Mouse (Mus musculus) retina, postnatal 1 day (tissue): ENCODE measurements around the gene Rbks.

ENCODE experiments used
- DNase-seq: peaks from one replicate; pipeline ENCODE4 v3.0.0-alpha.2; 2012

The Rbks gene

DNA sequence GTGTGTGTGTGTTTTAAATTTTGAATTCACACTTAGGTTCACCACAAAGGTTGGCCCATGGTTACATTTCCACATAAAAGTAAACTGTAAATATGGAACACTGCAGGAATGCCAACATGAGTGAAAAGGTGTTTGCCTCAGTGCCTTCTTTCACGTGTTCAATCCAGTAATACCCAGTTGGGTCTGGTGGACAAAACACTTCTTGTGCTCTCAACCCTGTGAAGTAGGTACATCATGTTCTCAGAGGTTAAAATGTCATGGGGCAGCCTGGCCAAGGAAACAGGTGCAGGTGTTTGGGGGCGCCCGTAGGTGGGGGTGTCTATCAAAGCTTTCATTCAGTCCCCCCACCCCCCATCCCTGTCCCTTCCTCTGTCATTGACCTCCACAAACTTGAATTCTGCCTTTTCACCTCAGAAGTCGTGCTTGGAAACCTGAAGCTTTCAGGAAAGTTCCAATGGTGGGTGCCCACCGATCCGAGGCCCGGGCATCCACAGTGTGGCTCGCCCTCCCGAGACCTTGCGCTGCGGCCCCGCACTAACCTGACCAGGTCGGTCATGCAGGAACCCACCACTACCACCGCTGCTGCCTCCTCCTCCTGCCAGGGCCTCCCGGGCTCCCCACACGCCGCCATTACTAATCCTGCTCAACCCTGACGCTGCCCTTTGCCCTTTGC lies at the start of gene Rbks:
Rbks (minus strand) TSS at position 657 of the 673 bp plus-strand sequence.
- no peak for DNase-seq

DNA sequence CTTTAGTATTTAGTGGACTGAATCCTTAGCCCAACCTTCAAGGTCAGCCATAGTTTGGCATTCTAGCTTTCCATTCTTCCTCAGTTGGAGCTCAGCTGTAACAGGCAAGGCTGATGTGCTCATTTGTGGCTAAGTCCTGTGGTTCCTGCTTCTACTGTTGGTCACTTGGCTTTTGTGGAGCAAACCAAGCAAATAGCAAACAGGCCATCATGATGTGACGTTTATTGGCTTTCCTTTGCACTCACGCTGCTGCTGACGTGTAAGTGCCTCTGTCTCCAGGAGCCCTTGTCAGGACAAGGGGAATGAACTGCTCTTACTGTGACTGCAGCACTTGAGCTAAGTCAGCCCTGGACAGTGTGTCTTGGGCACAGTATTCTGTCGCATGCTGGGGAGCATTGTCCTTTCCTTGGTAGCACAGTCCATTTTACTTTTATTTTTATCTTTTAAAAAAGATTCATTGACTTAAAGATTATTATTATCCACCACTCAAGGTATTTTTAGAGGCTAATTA lies 45.1 kb upstream of the Rbks start:
- DNase-seq = no peak

DNA sequence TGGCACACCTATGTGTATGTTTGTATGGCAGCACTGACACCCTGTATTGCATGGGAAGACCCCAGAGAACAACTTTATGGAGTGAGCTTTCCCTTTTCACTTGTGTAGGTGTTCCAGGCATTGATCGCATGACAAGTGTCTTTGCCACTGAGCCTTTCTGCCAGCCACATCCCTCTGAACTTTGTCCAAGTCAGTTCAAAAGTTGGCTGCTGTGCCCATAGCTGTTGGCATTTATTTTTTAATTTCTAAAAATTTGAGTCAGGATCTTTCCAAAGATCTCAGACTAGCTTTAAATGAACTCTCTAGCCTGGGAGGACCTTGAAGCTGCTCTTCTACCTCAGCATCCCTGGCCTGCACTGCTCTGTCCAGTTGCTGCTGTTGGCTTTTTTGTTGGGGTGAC lies 44.5 kb upstream of the Rbks start:
- DNase-seq = no peak

GRCm38 (mm10) chr5:31732644-31733338 lies 35.4 kb upstream of the Rbks start:
- DNase-seq = no peak

- DNase-seq = no peak
Observed at GRCm38 (mm10) chr5:31727456-31727855, 30.0 kb upstream of the Rbks start.

- DNase-seq = no peak
Observed at GRCm38 (mm10) chr5:31725885-31726284, 28.5 kb upstream of the Rbks start.

DNA sequence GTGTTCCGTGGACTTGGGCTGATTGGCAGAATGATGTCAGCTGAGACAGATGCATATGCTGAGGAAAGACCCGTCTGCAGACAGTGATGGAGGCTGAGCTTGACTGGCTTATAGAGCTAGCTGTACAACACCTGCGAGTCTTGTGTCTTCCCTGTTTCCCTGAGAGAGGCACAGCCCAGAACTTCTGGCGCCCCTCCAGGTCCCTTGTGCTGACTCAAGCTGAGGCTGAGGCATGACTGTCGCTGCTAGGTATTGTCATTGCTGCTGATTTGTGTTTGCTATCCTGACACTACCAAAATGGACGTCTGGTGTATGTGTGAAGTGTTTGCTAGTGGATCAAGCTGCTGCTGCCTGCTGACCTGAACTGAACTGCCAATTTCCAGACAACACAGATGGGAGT lies 27.1 kb upstream of the Rbks start:
- no peak for DNase-seq

GRCm38 (mm10) chr5:31715486-31716150 lies 18.2 kb upstream of the Rbks start:
- DNase-seq = no peak

GRCm38 (mm10) chr5:31713841-31714264 lies 16.4 kb upstream of the Rbks start:
- no peak for DNase-seq

DNA sequence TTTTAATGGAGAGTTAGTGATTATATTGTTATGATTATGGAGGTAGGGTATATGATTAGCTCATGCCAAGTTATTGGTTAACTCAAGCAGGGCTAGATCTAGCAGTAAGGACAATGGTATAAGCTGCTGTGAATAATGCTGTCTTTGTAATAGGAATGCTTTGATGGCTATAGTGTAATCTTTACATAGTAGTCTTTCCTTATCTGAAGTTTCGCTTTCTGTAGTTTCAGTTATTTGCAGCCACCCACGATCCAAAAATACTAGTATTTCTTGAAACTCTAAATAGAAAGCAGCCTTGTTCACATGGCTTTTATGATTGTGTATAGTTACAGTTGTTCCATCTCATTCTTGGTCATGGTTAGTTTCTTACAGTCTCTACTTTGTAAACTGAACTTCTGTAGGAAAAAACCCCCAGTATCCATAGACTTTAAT lies 15.9 kb upstream of the Rbks start:
- no peak for DNase-seq

GRCm38 (mm10) chr5:31709389-31709788 lies 12.0 kb upstream of the Rbks start:
- no peak for DNase-seq

- DNase-seq = no peak
Observed at GRCm38 (mm10) chr5:31706826-31707225, 9.4 kb upstream of the Rbks start.

GRCm38 (mm10) chr5:31704971-31705370 lies 7.5 kb upstream of the Rbks start:
- no peak for DNase-seq

DNA sequence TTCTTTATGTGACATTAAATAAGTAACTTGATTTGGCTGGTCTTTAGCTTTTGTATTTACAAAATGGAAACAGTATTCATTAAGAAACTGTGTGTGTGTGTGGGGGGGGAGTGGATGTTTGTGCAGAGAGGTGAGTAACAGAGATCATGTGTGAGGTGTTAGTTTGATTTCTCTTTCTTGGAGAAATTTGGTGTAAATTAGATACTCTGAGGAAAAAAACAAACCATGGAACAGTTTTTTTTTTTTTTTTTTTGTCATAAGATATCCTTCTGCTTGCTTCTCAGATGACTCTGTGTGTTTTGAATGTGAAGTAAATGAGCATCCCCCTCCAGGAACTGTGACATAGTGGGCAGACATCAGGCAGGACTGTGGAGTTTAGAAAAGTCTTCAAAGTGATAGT lies 2.0 kb upstream of the Rbks start:
- no peak for DNase-seq

- DNase-seq = no peak
Observed at GRCm38 (mm10) chr5:31698931-31699330, 1.5 kb upstream of the Rbks start.

DNA sequence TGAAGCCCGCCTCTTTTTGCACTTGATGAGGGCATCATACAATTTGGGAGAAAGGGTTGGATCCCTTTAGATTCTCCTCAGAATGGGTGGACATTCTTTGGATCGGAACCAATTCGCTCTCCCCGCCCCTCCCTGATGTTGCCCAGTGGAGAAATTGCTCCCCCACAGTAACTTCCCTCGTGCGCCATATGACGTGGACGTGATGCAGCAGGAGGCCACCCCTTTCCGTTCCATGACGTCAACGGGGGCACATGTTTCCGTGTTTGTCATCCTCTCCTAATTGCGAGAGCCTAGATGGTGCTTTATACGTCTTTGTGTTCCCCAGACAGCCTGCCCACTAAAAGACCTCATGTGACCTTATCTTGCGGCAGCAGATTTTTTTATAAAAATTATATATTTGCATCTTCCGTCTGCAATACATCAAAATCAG lies 885 bp upstream of the Rbks start:
- DNase-seq = peak; percentile 88

DNA sequence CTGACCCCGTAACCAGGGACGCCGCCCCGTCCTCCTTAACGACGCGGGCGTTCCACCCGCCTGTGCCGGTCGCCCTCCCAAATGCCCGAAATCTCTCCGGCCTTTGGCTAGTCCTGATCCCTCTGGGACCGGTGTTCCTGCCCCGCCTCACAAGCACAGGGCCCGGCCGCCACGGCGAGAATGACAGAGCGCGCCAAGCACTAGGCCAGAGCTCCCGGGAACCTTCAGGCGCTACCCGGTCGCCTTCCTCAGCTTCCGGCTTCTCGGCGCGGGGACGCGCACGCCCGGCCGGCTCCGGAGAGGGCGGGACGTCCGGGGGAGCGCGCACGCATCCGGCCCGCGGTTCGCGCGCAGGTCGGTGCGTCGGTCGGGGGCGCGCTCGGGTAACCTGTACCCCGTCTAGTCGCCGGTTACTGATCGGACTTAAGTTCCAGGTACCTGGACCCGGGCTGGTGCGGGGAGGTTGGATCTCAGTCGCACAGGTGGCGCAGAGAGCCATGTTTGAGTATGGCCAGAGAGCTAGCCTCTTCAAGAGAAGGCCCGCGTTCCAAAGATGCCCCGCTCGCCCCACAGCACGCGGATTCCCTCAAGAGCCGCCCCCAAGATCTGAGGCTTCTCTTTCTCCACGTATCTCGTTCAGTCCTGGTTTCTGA lies 343 bp upstream of the Rbks start, which contains the start of gene Babam2:
Babam2 (plus strand) TSS at position 41 of the 653 bp plus-strand sequence.
- DNase-seq = peak; percentile 93

DNA sequence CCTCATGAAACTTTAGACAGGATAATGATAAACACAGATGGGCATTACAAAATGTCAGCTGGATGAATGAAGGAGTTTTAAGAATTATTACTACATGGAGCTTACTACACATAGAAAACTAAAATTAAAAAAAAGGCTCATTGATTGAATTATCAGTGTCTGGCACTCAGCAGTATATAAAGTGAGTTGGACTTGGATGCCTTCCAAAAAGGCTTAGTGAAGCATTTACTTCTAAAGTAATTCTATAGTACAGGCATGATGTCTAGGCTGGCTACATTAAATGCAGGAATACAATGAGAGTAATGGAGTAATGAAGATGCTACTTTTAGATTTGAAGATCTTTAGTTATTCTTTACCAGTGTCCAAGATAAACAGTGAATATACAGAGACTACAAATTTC lies 4.2 kb downstream of the Rbks start:
- no peak for DNase-seq

DNA sequence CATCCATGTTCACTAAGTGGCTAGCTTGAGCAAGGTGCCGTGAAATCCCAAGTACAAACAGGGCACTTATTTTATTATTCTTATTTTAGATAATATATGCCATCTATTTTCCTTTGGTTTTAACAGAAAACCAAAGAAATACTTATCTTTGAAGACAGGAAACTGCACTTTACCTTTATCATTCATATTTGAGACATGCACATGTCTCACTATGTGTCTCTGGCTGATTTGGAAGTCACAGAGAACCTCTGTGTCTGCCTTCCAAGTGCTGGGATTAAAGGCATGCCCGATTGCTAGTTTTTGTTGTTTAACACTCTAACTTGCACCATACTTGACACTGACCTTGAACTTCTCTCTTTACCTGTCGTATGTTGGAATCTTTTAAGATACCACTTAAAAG lies 9.5 kb downstream of the Rbks start:
- no peak for DNase-seq

- DNase-seq = no peak
Observed at GRCm38 (mm10) chr5:31686040-31686439, 11.4 kb downstream of the Rbks start.

GRCm38 (mm10) chr5:31682305-31682704 lies 15.1 kb downstream of the Rbks start:
- no peak for DNase-seq

DNA sequence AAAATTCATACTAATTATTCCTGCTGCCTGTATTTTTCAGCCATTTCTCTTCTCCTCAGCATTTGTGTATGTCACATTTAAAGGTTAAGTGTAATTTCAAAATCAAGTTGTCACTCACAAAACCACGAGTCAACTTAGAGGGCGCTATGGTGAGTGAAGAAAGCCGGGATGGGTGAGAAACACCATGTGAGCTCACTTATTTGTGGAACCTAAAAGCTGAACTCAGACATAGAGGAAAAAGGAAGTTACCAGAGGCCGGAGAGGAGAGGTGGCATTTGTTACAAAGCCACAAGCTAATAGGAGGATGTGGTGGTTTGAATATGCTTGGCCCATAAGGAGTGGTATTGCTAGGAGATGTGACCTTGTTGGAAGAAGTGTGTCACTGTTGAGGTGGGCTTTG lies 17.2 kb downstream of the Rbks start:
- DNase-seq = no peak

DNA sequence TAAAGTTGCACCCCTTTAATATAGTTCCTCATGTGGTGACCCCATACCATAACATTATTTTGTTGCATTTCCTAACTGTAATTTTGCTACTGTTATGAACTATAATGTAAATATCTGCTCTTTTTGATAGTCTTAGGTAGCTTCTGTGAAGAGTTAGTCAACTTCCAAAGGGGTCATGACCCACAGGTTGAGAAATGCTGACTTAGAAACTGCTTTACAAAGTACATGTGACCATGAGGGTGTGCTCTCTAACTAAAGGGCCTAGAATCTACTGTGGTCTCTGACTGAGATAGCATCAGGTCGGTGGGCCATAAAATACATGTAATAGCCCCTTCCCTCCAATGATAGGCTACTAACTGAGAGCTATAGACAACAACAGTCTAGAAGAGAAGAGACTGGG lies 19.4 kb downstream of the Rbks start:
- no peak for DNase-seq
